In genomic region chr3:51415098-51416072, GRCm38 (mm10) we compare ENCODE assay signal across 8 mouse cellular contexts. TPM values are rescaled to one million over a fixed set of nuclear protein-coding genes. Genes with fewer than 3 reads are reported as not detected.
DNase-seq lines count a peak whose midpoint lies in the region; TF ChIP-seq lines count a peak whose summit lies in the region.

Naa15 (plus strand) TSS chr3:51415148.

- H3K27ac ChIP-seq in gastrocnemius, adult 2 months, result peak within 1 kb of the TSS; percentile 98

- H3K36me3 ChIP-seq in megakaryocyte, embryonic 14.5 days (replicated peaks; ENCODE audit: low read length), result no peaks in the 10 kb centered on the region

- H3K9me3 ChIP-seq in megakaryocyte, embryonic 14.5 days, result no peaks in the 10 kb centered on the region

- H3K27me3 ChIP-seq in megakaryocyte, embryonic 14.5 days (replicated peaks), result no peaks in the 10 kb centered on the region

- H3K4me3 ChIP-seq in gastrocnemius, adult 2 months, result peak within 1 kb of the TSS; percentile 80
- peak within 1 kb of the TSS; percentile 92 for H3K4me3 ChIP-seq in megakaryocyte, embryonic 14.5 days (replicated peaks)

- peak; percentile 82 for DNase-seq in WW6 (ENCODE audit: low read depth, low spot score)
- DNase-seq in cerebellum, postnatal 4 days (ENCODE audit: low spot score in 2 of 2), result peak; percentile 92 to 94
- DNase-seq in gastrocnemius, adult 2 months, result peak; percentile 99
- DNase-seq in hindlimb bud, embryonic 11.5 days (ENCODE audit: extremely low spot score, low read depth, low spot score), result peak; percentile 76
- DNase-seq in left cerebral cortex, adult 8-10 months (ENCODE audit: low spot score in 2 of 2), result peak; percentile 88 to 96
- peak; percentile 97 to 98 for DNase-seq in right cerebral cortex, postnatal 10 days (ENCODE audit: low spot score in 2 of 2)
- DNase-seq in urinary bladder, postnatal 25 days (ENCODE audit: low spot score), result peak; percentile 93

- peaks cover 59% of the 10 kb centered on the region for H3K4me1 ChIP-seq in megakaryocyte, embryonic 14.5 days

- no peak for TF ChIP-seq CTCF in gastrocnemius, adult 2 months (IDR thresholded peaks at IDR 0.05)

- intact Hi-C loops in gastrocnemius, adult 2 months (cut with DNase I), result no loop called here

RNA-seq across cellular contexts. Expression of gene Naa15, which starts in this region (rescaled TPM):
- total RNA-seq in gastrocnemius, adult 2 months (2021), result 10 to 100 TPM; 44.5 to 50.0 TPM
- 10 to 100 TPM; 40.1 to 54.8 (median 43.8) TPM for total RNA-seq in left cerebral cortex, adult 8-10 months (2022)
- polyA plus RNA-seq in megakaryocyte, embryonic 14.5 days (2012; ENCODE audit: insufficient read depth, low replicate concordance), result 1.7 and 10.5 TPM in 2 replicates

Comparison
In these comparisons a context has a peak if more than half of its experiments do, and no peak if none do; other contexts are left out.
1. Peak in every context shown above with its lines: DNase-seq, H3K4me3 ChIP-seq and H3K27ac ChIP-seq.